Mouse (Mus musculus) thymus, postnatal 4 days (tissue): ENCODE results near the gene Ccdc162.
A peak's percentile ranks its signal among the peaks of the same experiment; 100 is the strongest.

Experiments used
- DNase-seq: peaks from one replicate; pipeline ENCODE4 v3.0.0; 2021

The Ccdc162 gene

DNA sequence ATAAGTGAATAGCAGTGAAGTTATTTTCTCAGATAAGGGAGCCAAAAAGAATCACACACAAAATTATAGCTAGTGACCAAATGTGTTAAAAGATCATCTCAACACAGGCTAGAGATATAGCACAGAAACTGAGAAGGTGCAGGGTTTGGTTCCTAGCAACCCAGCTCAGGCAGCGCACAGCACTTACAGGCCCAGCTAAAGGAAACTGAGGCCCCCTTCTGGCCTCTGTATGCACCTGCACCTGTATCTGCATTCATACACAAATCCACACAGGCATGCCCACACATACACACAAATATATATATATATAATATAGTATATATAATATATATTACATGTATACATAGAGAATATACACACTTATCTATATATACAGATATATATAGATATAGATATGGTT lies 84.4 kb downstream of the Ccdc162 start:
- DNase-seq = no peak

- no peak for DNase-seq
Measured at GRCm38 (mm10) chr10:41626996-41627395, 89.4 kb downstream of the Ccdc162 start.

- peak; percentile 50 for DNase-seq
Measured at GRCm38 (mm10) chr10:41619988-41620387, 96.4 kb downstream of the Ccdc162 start.

GRCm38 (mm10) chr10:41615487-41615886 lies 100.9 kb downstream of the Ccdc162 start:
- peak; percentile 47 for DNase-seq

DNA sequence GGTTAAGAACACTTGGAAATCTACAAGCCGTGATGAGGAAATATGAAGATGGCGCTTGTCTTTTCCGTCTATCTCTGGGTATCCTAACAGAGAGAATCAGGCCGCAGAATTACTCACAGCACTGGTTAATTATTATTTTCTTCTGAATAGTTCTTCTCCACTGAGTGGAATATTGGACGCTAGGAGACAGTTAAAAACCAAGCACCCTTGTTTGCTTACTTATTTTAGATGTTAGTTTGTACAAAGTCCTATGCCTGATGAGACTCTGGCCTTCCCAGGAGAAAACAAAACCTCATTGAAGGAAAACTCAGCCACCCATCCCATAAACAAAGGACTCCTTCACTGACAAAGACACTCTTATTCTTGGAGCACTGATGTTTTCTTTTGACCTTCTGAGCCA lies 104.5 kb downstream of the Ccdc162 start:
- DNase-seq = no peak

GRCm38 (mm10) chr10:41609475-41609874 lies 107.0 kb downstream of the Ccdc162 start:
- no peak for DNase-seq

DNA sequence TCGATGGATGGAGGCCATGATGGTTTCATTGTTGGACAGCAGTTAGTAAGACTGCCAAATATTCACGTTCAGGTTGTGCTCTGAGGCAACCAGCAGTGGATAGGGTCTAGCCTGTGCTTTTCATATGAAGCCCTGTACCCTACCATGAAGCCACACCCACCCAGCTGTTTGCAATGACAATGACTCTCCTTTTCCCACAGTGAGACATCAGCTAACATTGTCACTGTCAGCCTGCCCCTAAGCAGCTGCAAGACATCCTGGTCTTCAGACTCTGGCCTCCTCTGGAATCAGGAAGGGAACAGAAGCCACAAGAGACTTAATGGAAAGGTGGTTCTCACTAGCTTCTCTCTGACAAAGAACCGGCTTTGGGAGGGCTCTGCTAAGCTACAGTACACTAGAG lies 107.9 kb downstream of the Ccdc162 start:
- DNase-seq = no peak

DNA sequence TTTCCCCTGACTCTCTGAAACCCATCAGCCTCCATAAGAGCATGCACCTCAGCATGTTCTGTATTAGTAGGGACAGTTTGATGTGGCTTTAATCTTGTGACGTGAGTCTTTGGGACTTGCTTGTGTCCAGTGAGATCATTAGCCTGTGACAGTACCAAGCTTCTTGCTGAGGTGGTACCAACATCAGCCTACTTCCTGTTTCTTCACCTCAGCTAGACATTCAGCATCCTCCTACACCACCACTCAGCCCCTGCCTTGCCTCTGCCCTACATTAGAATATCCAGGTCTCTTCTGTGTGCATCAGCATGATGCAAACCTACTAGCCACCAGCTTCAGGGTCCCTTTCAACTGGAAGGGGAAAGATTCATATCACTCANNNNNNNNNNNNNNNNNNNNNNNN lies 113.8 kb downstream of the Ccdc162 start:
- DNase-seq = no peak

DNA sequence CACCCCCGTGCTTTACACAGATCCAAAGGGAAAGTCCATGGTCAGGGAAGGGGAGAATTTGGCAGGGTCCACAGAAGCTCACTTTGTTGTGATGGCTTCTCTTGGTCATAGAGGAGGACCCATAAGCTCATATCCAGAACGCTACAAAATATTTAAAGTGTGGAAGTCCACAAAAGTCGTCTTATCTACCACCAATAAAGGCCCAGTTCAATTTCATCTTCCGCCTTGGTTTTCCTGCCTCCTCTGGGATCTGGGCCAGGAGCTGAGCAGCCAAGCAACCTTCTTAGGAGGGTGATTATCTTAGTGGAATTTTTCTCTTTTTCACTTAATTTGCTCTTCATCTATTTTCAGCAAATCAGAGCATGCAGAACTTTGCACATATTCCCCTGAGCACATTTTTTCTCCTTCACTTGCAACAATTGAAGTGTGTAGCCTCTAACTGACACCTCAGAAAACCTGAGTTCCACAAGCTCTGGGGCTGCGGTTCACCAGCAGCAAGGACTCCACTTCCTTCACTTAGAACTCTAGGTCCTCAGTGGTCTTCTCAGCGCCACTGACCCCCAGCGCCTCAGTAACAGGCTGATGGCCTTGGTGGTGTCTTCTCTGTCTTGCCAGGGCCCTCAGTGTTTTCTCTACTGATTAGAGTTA lies 114.4 kb downstream of the Ccdc162 start:
- no peak for DNase-seq

GRCm38 (mm10) chr10:41601302-41601701 lies 115.1 kb downstream of the Ccdc162 start:
- no peak for DNase-seq

DNA sequence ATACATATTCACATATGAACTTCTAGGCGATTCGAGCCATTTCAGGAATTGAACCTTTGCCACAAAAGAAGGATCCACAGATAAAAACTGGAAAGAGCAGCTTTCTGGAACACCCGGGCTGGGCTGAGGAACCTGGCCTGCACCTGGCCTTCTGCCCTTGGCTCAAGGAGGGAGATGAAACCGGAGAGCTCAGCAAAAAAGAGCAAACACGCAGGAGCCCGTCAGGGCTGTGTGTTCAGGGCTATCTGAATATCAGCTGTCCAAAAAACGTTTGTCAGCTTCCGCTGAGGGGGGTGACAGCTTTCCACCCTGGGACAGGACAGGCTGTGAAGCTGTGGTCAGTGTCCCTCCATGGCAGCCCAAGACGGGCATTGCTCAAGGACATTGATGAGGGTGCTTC lies 117.4 kb downstream of the Ccdc162 start:
- no peak for DNase-seq

- DNase-seq = peak; percentile 78
Measured at GRCm38 (mm10) chr10:41598221-41598620, 118.2 kb downstream of the Ccdc162 start.

- peak; percentile 56 for DNase-seq
Measured at GRCm38 (mm10) chr10:41595550-41595949, 120.9 kb downstream of the Ccdc162 start.

DNA sequence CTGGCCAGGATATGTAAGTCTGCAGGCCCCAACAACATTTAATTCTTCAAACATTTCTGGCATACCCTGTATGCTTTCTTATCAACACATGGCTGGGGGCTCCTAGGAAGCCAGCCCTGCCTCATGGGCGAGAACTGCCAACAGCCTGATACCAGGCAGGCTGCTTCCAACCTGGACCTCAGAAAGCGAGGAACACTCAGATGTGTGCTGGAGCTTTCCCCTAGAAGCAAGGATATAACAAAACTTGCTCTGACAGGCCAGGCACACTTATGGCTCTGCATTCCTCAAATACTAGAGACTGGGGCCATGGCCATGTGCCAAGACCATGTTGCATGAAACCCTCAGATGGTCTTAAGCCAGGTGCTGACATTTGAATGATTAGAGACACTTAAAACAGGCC lies 121.5 kb downstream of the Ccdc162 start:
- no peak for DNase-seq

DNA sequence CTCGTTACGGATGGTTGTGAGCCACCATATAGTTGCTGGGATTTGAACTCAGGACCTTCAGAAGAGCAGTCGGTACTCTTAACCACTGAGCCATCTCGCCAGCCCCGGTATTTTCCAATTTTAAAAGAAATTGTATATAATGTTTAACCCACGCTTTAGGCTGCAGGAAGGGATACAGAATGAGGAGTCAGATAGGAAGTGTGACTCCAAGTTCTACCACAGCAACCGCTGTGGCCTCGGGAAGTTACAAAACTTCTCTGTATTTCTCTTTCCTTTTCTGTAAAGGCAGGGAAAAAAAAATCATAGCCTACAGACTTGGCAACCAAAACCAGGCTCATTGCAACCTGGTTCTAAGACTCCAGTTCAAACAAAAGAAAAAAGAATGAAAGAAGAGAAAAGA lies 122.0 kb downstream of the Ccdc162 start:
- DNase-seq = no peak

DNA sequence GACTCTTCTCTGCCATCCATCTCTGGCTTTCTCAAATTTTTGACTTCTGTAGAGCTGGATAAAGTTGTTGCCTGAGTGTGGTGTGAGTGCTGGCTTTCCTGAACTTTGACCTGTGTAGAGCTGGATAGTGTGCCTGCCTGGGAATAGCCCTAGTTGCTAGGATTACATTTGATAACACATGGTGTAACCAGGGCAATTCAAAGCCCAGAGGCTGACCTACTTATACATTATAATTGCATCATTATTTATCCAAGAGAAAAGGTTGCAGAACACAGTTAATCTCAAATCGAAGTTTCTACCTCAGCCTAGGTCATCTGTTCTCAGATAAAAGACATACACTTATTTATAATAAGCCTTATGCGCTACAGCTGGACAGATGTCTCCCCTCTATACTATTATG lies 127.8 kb downstream of the Ccdc162 start:
- no peak for DNase-seq

- no peak for DNase-seq
Measured at GRCm38 (mm10) chr10:41586947-41587852, 129.2 kb downstream of the Ccdc162 start.

GRCm38 (mm10) chr10:41583383-41583782 lies 133.1 kb downstream of the Ccdc162 start:
- DNase-seq = no peak

GRCm38 (mm10) chr10:41582901-41583361 lies 133.5 kb downstream of the Ccdc162 start:
- DNase-seq = peak; percentile 67

GRCm38 (mm10) chr10:41580441-41580840 lies 136.0 kb downstream of the Ccdc162 start:
- no peak for DNase-seq

- no peak for DNase-seq
Measured at GRCm38 (mm10) chr10:41578541-41578940, 137.9 kb downstream of the Ccdc162 start.

DNA sequence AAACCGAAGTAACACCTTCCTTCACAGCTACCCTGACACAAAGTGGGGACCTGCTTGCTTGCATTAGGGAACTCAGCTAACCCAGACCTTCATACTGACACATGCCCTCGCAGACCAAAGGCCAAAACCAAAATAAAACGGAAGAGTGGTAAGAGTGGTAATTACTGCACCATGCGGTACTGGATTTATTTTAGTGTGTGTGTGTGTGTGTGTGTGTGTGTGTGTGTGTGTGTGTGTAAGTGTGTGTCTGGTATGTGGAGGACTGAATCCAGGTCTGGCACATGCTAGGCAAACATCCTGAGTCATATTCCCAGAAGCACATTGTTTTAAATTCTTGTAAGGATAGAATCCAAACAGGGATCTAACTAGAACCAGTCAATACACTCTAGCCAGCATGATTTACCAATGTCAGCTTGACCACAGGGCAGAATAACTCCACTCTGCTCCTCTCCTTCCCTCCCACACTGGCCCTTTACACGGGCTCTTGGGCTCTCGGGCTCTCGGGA lies 140.1 kb downstream of the Ccdc162 start:
- DNase-seq = no peak

- peak; percentile 55 for DNase-seq
Measured at GRCm38 (mm10) chr10:41575451-41576327, 140.7 kb downstream of the Ccdc162 start.
